Mouse (Mus musculus) testis, postnatal 14 days (tissue): ENCODE data around the gene Tmem179.

ENCODE experiments used
- DNase-seq: peaks from one replicate; pipeline ENCODE4 v3.0.0; 2021; ENCODE audit warnings: low spot score

The Tmem179 gene

GRCm38 (mm10) chr12:112516697-112517337, at the start of gene Tmem179:
Gene Tmem179 (minus strand): TSS chr12:112516747.
- DNase-seq = no peak

- no peak for DNase-seq
Measured at GRCm38 (mm10) chr12:112563011-112563410, 46.5 kb upstream of the Tmem179 start.

- DNase-seq = no peak
Measured at GRCm38 (mm10) chr12:112562462-112562861, 45.9 kb upstream of the Tmem179 start.

- DNase-seq = no peak
Measured at GRCm38 (mm10) chr12:112561163-112561562, 44.6 kb upstream of the Tmem179 start.

- no peak for DNase-seq
Measured at GRCm38 (mm10) chr12:112560176-112560797, 43.7 kb upstream of the Tmem179 start.

- DNase-seq = no peak
Measured at GRCm38 (mm10) chr12:112559671-112560070, 43.1 kb upstream of the Tmem179 start.

- no peak for DNase-seq
Measured at GRCm38 (mm10) chr12:112559231-112559630, 42.7 kb upstream of the Tmem179 start.

GRCm38 (mm10) chr12:112557219-112557618, 40.7 kb upstream of the Tmem179 start:
- DNase-seq = no peak

GRCm38 (mm10) chr12:112556531-112557060, 40.0 kb upstream of the Tmem179 start:
- no peak for DNase-seq

- peak; percentile 53 for DNase-seq
Measured at GRCm38 (mm10) chr12:112554900-112555299, 38.4 kb upstream of the Tmem179 start.

GRCm38 (mm10) chr12:112552520-112552919, 36.0 kb upstream of the Tmem179 start:
- no peak for DNase-seq

GRCm38 (mm10) chr12:112551861-112552375, 35.4 kb upstream of the Tmem179 start:
- peak; percentile 71 for DNase-seq

GRCm38 (mm10) chr12:112549287-112549686, 32.7 kb upstream of the Tmem179 start:
- DNase-seq = no peak

- DNase-seq = no peak
Measured at GRCm38 (mm10) chr12:112546110-112546509, 29.6 kb upstream of the Tmem179 start.

- DNase-seq = no peak
Measured at GRCm38 (mm10) chr12:112544946-112545701, 28.6 kb upstream of the Tmem179 start.

- DNase-seq = no peak
Measured at GRCm38 (mm10) chr12:112543941-112544340, 27.4 kb upstream of the Tmem179 start.

- peak; percentile 82 for DNase-seq
Measured at GRCm38 (mm10) chr12:112542920-112543300, 26.4 kb upstream of the Tmem179 start.

- DNase-seq = no peak
Measured at GRCm38 (mm10) chr12:112542257-112542919, 25.8 kb upstream of the Tmem179 start.

GRCm38 (mm10) chr12:112541483-112542091, 25.0 kb upstream of the Tmem179 start:
- no peak for DNase-seq

- DNase-seq = no peak
Measured at GRCm38 (mm10) chr12:112540321-112540720, 23.8 kb upstream of the Tmem179 start.

GRCm38 (mm10) chr12:112539466-112539965, 23.0 kb upstream of the Tmem179 start:
- DNase-seq = no peak
